Mouse (Mus musculus): Measurements from ENCODE around the gene Ndufa3. TPM values are rescaled to one million over a fixed set of nuclear protein-coding genes. Genes with fewer than 3 reads are reported as not detected.

Ndufa3 gene
- total and polyA plus RNA-seq, 3 experiments = 58.9 to 307 (median 261) TPM

DNA sequence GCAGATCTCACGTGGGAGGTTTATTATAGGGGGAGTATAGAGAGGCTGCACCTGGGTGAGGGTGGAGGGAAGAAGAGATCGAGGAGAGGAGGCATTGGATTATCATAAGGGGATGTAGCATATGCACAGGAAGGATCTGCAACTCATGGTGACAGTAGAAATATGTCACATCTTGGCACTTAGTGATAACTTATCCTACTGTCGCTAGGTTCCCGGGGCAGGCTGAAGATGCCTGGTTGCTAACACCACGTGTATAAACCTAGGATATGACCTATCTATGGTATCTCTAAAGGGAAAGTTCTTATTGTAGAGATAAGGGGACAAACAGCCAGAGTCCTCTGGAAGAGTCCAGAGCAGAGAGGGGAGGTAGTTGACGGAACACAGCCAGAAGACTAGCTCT lies 31.4 kb upstream of the Ndufa3 start:
- Histone ChIP-seq H3K4me1 (ENCODE audit: control insufficient read depth in 1 of 2, insufficient read depth in 2 of 2) (peaks cover 5 to 24% of the 10 kb centered on the region in 2 experiments; a peak in 3 of 4 replicates), H3K27me3 (replicated peaks) (no peaks in the 10 kb centered on the region), H3K9ac (ENCODE audit: insufficient read depth, low read depth) (no peak overlapping the region), H3K9me3 (replicated peaks; ENCODE audit: low read length) (no peaks in the 10 kb centered on the region), H3K36me3 (replicated peaks in 1 of 2; ENCODE audit: control insufficient read depth in 1 of 2, insufficient read depth in 1 of 2, low read length in 1 of 2) (no peaks in the 10 kb centered on the region), H3K27ac (ENCODE audit: insufficient read depth, low read depth) (no peak overlapping the region), H3K79me2 (replicated peaks; ENCODE audit: control insufficient read depth, extremely low read depth, insufficient read depth, poor library complexity, severe bottlenecking) (no peaks in the 10 kb centered on the region), H3K4me2 (ENCODE audit: insufficient read depth, low read depth, poor library complexity, severe bottlenecking) (no peak overlapping the region), H3K4me3 (replicated peaks in 1 of 3; ENCODE audit: low read depth in 2 of 3, low read length in 2 of 3, poor library complexity in 1 of 3) (no peak overlapping the region)
- TF ChIP-seq POLR2AphosphoS2 (IDR thresholded peaks at IDR 0.05; ENCODE audit: low read depth, low read length) (no peak), NRF1 (IDR thresholded peaks at IDR 0.05; ENCODE audit: low read depth, low read length) (no peak), ELF1 (IDR thresholded peaks at IDR 0.05; ENCODE audit: low read depth, low read length) (no peak), MAZ (IDR thresholded peaks at IDR 0.05; ENCODE audit: low read depth, low read length) (no peak), BHLHE40 (IDR thresholded peaks at IDR 0.05; ENCODE audit: low read depth, low read length) (no peak)
- no peak for DNase-seq (ENCODE audit: extremely low read depth)
- in situ Hi-C loops (cut with MboI; ENCODE audit: low pct_ligation_motif_present, low pct_unique_long_range_greater_than_20kb, low sequenced_read_pairs) (no loop called here), dilution Hi-C loops (cut with MboI; ENCODE audit: extremely low pct_ligation_motif_present, extremely low pct_unique_long_range_greater_than_20kb, low sequenced_read_pairs) (no loop called here)

- DNase-seq (ENCODE audit: extremely low read depth) = no peak
- dilution Hi-C loops (cut with MboI; ENCODE audit: extremely low pct_ligation_motif_present, extremely low pct_unique_long_range_greater_than_20kb, low sequenced_read_pairs) = no loop called here
- no peak overlapping the region for H3K9ac ChIP-seq (ENCODE audit: insufficient read depth, low read depth)
- H3K9me3 ChIP-seq (replicated peaks; ENCODE audit: low read length) = no peaks in the 10 kb centered on the region
- H3K79me2 ChIP-seq (replicated peaks; ENCODE audit: control insufficient read depth, extremely low read depth, insufficient read depth, poor library complexity, severe bottlenecking) = no peaks in the 10 kb centered on the region
- H3K4me2 ChIP-seq (ENCODE audit: insufficient read depth, low read depth, poor library complexity, severe bottlenecking) = no peak overlapping the region
- H3K4me3 ChIP-seq (replicated peaks in 1 of 3; ENCODE audit: low read depth in 2 of 3, low read length in 2 of 3, poor library complexity in 1 of 3) = no peak overlapping the region
- no peak overlapping the region for H3K27ac ChIP-seq (ENCODE audit: insufficient read depth, low read depth)
- peaks cover under 1 to 19% of the 10 kb centered on the region in 2 experiments; a peak in 3 of 4 replicates for H3K4me1 ChIP-seq (ENCODE audit: control insufficient read depth in 1 of 2, insufficient read depth in 2 of 2)
- H3K36me3 ChIP-seq (replicated peaks in 1 of 2; ENCODE audit: control insufficient read depth in 1 of 2, insufficient read depth in 1 of 2, low read length in 1 of 2) = no peaks in the 10 kb centered on the region
- TF ChIP-seq SIN3A (IDR thresholded peaks at IDR 0.05; ENCODE audit: low read length) = no peak
- no peak for TF ChIP-seq JUND (conservative IDR thresholded peaks at IDR 0.05; ENCODE audit: low read depth, low read length)
- TF ChIP-seq NRF1 (IDR thresholded peaks at IDR 0.05; ENCODE audit: low read depth, low read length) = no peak
- TF ChIP-seq ELF1 (IDR thresholded peaks at IDR 0.05; ENCODE audit: low read depth, low read length) = no peak
- no peak for TF ChIP-seq UBTF (IDR thresholded peaks at IDR 0.05; ENCODE audit: low read depth, low read length)
- no peak for TF ChIP-seq EP300 (IDR thresholded peaks at IDR 0.05; ENCODE audit: low read length)
- no peak for TF ChIP-seq RCOR1 (conservative IDR thresholded peaks at IDR 0.05; ENCODE audit: low read depth, low read length)
- TF ChIP-seq SMC3 (IDR thresholded peaks at IDR 0.05; ENCODE audit: low read depth, low read length) = no peak
- TF ChIP-seq CHD1 (IDR thresholded peaks at IDR 0.05; ENCODE audit: low read depth, low read length) = no peak
- TF ChIP-seq MEF2A (IDR thresholded peaks at IDR 0.05; ENCODE audit: borderline replicate concordance, low read depth, low read length) = no peak
- TF ChIP-seq ZC3H11A (IDR thresholded peaks at IDR 0.05; ENCODE audit: low read depth, low read length) = no peak
- no peaks in the 10 kb centered on the region for H3K27me3 ChIP-seq (replicated peaks)
- in situ Hi-C loops (cut with MboI; ENCODE audit: low pct_ligation_motif_present, low pct_unique_long_range_greater_than_20kb, low sequenced_read_pairs) = no loop called here
These were observed 30.9 kb upstream of the Ndufa3 start for GRCm38 (mm10) chr7:3586255-3586654.

DNA sequence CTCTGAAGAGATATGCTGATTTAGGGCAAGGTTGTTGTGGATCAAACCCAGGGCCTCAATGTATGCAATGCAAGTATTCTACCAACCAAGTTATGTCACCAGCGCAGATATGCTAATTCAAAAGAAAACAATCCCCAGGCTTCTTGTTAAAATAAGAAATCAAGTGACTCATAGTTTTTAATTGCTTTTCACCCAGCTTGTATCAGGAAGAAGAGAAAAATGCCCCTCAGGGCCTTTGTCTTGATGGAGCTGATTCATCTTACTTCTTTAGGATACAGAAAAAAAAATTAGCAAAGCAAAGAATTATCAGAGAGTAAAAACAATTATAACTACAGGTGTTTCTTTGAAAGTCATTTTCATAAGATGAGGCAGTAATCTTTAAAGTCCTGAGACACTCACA lies 29.9 kb upstream of the Ndufa3 start:
- Histone ChIP-seq H3K27ac (ENCODE audit: insufficient read depth, low read depth) (no peak overlapping the region), H3K27me3 (replicated peaks) (no peaks in the 10 kb centered on the region), H3K9me3 (replicated peaks; ENCODE audit: low read length) (no peaks in the 10 kb centered on the region), H3K9ac (ENCODE audit: insufficient read depth, low read depth) (no peak overlapping the region), H3K36me3 (replicated peaks in 1 of 2; ENCODE audit: control insufficient read depth in 1 of 2, insufficient read depth in 1 of 2, low read length in 1 of 2) (no peaks in the 10 kb centered on the region), H3K79me2 (replicated peaks; ENCODE audit: control insufficient read depth, extremely low read depth, insufficient read depth, poor library complexity, severe bottlenecking) (no peaks in the 10 kb centered on the region), H3K4me3 (replicated peaks in 1 of 3; ENCODE audit: low read depth in 2 of 3, low read length in 2 of 3, poor library complexity in 1 of 3) (no peak overlapping the region), H3K4me1 (ENCODE audit: control insufficient read depth in 1 of 2, insufficient read depth in 2 of 2) (peaks cover 0 to 15% of the 10 kb centered on the region in 2 experiments; a peak in 2 of 4 replicates), H3K4me2 (ENCODE audit: insufficient read depth, low read depth, poor library complexity, severe bottlenecking) (no peak overlapping the region)
- dilution Hi-C loops (cut with MboI; ENCODE audit: extremely low pct_ligation_motif_present, extremely low pct_unique_long_range_greater_than_20kb, low sequenced_read_pairs) (no loop called here), in situ Hi-C loops (cut with MboI; ENCODE audit: low pct_ligation_motif_present, low pct_unique_long_range_greater_than_20kb, low sequenced_read_pairs) (no loop called here)
- DNase-seq (ENCODE audit: extremely low read depth) = no peak
- TF ChIP-seq HCFC1 (IDR thresholded peaks at IDR 0.05; ENCODE audit: low read depth, low read length) (no peak), NRF1 (IDR thresholded peaks at IDR 0.05; ENCODE audit: low read depth, low read length) (no peak), MAZ (IDR thresholded peaks at IDR 0.05; ENCODE audit: low read depth, low read length) (no peak), JUND (conservative IDR thresholded peaks at IDR 0.05; ENCODE audit: low read depth, low read length) (no peak), BHLHE40 (IDR thresholded peaks at IDR 0.05; ENCODE audit: low read depth, low read length) (no peak), EP300 (IDR thresholded peaks at IDR 0.05; ENCODE audit: low read length) (no peak), USF1 (IDR thresholded peaks at IDR 0.05; ENCODE audit: low read depth, low read length) (no peak), MYC (IDR thresholded peaks at IDR 0.05; ENCODE audit: low read depth, low read length) (no peak), POLR2A (IDR thresholded peaks at IDR 0.05; ENCODE audit: low read depth, low read length) (no peak)

All from CH12.LX (cell line).